Mouse (Mus musculus): Measurements from ENCODE around the gene Txn2. TPM values are rescaled to one million over a fixed set of nuclear protein-coding genes. Genes with fewer than 3 reads are reported as not detected.

Txn2 gene
- total RNA-seq (2023), result 10 to 100 TPM; 78.1 to 87.5 TPM

GRCm38 (mm10) chr15:77928673-77929331 lies at the start of gene Txn2:
Gene Txn2 (minus strand): TSS chr15:77929006.

GRCm38 (mm10) chr15:77970470-77971292 lies 41.9 kb upstream of the Txn2 start, which contains the start of gene Eif3d:
Gene Eif3d (minus strand): TSS chr15:77970813.

GRCm38 (mm10) chr15:77956404-77956901 lies 27.6 kb upstream of the Txn2 start, which contains the start of gene Foxred2:
Gene Foxred2 (minus strand): TSS chr15:77956722.

Other genes with a start within 250 kb of the Txn2 start
- under 1 TPM; 0.39 to 0.94 TPM for gene Apol7e, start 230.1 kb downstream of the Txn2 start, total RNA-seq (2023)
- gene Apol9b, start 200.0 kb downstream of the Txn2 start, total RNA-seq (2023), result not detected
- gene Apol8, start 172.0 kb downstream of the Txn2 start, total RNA-seq (2023), result 1 to 10 TPM; 2.8 to 3.5 TPM
- gene Myh9, start 86.8 kb downstream of the Txn2 start, total RNA-seq (2023), result 100 to 1,000 TPM; 817 to 821 TPM
- gene Foxred2, start 27.7 kb upstream of the Txn2 start, total RNA-seq (2023), result 10 to 100 TPM; 12.9 to 14.6 TPM
- 100 to 1,000 TPM; 118 to 123 TPM for gene Eif3d, start 41.8 kb upstream of the Txn2 start, total RNA-seq (2023)
- not detected for gene Cacng2, start 191.0 kb upstream of the Txn2 start, total RNA-seq (2023)
- 1 to 10 TPM; 6.9 to 9.9 TPM for gene Ift27, start 245.1 kb upstream of the Txn2 start, total RNA-seq (2023)